Mouse (Mus musculus): ENCODE results near the gene Slc15a1. TPM values are rescaled to one million over a fixed set of nuclear protein-coding genes. Genes with fewer than 3 reads are reported as not detected.

Gene Slc15a1
- polyA plus RNA-seq, 1 experiment: 0.04 TPM

DNA sequence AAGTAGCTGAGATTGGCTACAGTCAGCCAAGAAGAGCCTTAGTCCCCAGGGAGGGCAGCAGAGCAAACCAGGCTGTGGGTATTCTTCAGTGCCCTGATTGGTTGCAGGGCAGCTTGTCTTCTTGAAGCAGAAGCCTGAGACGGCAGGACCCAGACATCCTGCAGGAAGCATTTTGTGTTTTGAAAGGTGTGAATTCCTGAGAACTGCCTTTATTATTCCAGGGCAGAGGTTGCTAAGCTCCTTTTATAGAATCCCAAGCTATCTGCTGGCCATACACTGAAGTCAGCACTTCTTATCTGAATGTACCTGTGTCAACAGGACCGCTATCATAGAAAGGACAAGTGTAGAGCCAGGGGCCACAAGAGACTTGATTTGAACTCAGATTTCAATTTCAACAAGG is 10.8 kb downstream of the Slc15a1 start:
- no peak for DNase-seq (ENCODE audit: extremely low spot score in 1 of 2, low spot score in 1 of 2)

DNA sequence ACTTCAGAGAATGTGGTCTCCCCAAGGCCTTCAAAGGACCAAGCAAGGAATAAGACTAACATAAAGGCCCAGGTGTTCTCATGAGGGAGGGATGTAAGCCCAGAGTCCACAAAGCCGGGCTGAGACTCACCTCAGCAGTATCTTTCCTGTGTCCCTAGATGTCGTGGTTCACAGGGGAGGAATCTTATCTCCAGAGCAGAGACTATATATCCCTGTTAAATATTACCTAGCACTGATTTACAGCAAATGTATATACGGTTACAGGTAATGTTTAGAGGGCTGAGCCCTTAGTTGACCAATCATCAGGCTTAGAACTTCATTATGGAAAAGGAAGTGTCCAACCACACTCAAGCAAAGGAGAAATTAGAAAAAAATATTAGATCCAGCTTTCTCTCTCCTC is 11.3 kb downstream of the Slc15a1 start:
- no peak for DNase-seq (ENCODE audit: extremely low spot score in 1 of 2, low spot score in 1 of 2)

DNA sequence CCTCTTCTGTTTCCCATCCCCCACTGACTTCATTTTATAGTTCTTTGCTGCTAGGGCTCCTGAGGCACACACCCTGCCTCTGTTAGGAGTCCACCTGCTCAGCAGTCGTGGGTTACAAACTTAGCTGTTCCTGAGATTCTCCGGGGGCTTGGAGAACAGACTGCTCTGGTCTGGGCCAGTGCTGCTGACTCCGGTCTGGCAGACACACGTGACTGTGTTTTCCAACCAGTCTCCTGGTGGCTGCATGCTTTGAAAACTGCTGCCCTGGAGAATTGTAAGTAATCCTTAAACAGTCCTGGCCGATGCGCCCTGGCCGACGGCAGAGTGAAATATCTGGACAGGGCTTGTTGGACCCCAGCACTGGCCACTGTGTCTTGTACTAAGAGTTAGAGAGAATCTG is 12.7 kb downstream of the Slc15a1 start:
- no peak for DNase-seq (ENCODE audit: extremely low spot score in 1 of 2, low spot score in 1 of 2)

DNA sequence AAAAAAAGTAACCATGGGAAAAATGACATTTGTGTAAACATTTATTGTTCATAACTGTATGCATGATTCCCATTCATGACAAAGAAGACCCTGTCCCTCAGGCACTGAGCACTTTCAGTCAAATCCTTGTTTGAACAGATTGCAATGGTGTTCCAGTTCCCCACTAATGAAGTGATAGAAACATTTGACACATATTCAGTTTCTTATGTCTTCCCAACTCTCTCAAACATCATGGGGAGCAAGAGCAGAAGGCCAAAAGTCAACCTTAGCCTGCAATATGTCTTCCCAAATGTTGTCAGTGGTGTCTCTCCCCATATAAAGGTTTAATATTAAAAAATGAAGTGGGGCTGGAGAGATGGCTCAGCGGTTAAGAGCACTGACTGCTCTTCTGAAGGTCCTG is 19.3 kb downstream of the Slc15a1 start:
- no peak for DNase-seq (ENCODE audit: extremely low spot score in 1 of 2, low spot score in 1 of 2)

DNA sequence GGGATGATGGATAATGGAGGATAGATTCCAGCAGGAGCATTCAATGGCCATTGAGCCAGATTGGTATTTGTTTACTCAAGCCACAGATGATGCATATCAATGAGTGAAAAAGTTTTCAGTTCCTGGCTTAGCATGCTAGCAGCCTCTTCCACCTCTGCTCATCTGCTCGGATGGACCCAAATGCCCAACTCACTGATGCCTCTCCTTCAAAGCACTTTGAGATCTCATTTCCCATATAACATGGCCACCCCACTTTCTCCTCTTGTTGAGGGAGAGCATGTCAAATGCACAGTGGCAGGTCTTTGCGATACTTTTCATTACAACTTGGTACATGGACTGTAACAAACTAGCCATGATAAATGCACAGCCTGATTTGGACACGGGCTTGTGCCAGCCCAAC is 20.6 kb downstream of the Slc15a1 start:
- DNase-seq (ENCODE audit: extremely low spot score in 1 of 2, low spot score in 1 of 2): no peak

DNA sequence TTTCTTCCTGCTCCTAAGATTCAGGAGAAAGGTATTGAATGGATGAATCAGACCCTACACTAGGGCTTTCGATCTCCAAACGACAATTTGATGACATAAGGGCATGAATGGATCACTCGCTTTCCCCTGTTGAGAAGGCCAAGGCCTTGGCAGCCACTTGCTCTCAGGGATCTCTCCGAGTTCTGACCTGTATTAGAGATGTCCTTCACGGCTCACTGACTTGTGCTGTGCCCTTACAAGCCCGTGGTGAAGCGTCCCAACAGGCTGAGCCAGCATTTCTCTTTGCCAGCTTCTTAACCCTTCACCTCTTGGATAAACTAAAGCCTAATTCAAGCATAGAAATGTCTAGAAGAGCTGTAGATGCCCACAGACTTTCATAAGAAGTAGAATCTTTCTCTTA is 22.9 kb downstream of the Slc15a1 start:
- no peak for DNase-seq (ENCODE audit: extremely low spot score in 1 of 2, low spot score in 1 of 2)

DNA sequence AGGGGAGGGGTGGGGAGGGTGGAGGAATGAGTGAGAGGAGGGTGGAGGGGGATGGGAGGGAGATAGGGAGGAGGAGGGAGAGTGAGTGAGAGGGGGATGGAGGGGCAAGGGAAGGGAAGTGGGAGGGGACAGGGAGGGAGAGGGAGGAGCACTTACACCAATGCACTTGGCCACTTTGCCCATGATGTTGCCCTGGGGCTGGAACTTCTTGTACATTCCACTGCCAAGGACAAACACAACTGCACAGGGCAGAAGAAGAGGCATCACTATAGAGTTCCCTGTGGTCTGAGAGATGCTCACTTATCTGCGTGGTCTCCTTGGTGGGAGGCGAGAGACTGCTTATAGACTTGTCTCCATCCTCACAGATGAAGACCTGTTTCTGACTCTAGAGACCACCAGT is 23.5 kb downstream of the Slc15a1 start:
- DNase-seq (ENCODE audit: extremely low spot score in 1 of 2, low spot score in 1 of 2): no peak

DNA sequence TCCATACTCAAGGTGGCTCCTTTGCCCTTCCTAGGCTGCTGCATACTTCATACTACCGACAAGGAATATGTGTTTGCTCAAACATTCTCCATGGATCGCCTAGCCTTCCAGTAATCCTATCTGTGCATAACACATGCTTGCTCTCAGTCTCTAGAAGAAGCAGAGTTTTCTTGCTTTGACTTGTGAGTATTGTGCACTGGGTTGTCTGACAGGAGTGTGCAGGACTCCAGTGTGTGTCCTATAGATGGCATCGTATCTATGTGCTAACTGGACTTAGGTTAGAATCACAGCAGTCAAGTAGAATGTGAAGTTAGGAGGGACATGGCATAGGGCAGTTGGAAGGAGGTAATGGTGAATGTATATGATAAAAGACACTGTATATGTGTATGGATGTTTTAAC is 26.0 kb downstream of the Slc15a1 start:
- no peak for DNase-seq (ENCODE audit: extremely low spot score in 1 of 2, low spot score in 1 of 2)

DNA sequence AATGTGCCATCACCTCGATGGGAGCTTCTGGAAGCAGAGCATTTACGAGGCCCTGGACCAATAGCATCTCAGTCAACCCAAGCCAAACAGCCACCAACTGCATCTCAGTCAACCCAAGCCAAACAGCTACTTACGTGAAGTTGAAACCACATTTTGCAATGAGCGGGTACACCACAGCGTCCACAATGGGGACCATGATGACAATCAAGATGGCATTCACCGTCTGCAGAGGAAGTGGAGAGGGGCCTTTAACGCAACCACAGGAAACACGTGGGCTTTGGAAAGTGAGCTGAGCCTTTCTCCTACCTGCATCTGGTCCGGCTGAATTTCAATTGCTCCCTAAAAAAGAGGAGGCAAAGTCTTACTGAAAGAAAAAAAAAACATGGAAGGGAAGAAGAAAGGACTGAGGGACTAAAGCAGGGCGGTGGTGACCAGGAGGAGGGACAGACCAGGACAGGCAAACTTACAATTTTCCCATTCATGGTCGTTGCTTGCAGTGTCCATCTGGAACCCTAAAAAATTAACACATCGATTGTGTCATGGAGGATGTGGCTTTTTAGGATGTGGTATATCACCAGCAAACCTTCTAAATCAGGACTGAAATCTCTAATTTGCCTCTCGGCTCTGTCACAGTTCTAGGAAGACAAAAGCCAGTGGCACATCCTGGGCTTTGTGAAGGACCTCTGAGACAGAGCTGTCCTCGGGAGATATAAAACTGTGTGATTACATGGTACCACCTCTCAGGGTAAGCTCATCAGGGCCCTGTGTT is 26.9 kb downstream of the Slc15a1 start:
- DNase-seq (ENCODE audit: extremely low spot score in 1 of 2, low spot score in 1 of 2): no peak

DNA sequence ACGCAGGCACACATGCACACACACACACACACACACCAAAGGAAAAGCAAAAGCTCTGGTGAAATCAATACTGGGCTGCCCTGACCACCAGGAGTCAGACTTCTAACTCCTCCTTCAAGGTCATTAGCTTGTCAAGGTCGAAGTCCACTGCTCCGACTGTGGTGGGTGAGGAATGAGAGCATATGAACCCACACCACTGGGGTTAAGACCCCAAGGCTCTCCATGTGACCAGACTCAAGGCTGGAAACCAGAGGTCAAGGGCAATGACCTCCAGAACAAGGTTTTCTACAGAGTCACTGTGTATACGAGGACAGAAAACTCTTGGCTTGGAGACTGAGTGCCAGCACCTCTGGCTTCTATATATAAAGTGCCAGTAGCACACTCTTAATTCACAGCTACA is 31.2 kb downstream of the Slc15a1 start:
- DNase-seq (ENCODE audit: extremely low spot score in 1 of 2, low spot score in 1 of 2): no peak

DNA sequence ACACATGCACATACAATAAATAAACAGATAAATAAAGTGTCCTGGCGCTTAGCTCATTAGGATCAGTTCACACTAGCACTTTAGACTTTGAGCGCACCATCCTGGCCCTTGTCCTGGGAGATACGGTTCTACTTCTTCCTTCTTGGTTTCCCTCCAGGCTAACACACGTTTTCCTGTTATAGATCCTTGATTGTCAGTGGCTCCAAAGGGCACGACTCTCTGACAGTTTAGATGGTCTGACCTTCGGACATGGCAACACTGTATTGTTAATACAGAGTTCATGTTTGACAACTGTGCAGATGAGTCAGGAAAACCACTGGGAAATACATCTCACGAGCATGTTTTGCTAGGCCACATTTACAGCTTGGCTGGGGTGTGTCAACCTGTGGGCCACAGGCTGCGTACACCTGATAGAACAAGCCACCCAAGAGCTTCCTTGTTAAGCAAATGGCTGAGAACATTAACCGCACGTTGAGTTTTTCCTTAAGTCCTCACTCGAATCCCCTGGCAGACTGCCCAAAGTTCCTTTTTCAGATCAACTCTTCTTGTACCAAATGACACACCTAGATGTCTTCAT is 33.4 kb downstream of the Slc15a1 start:
- no peak for DNase-seq (ENCODE audit: extremely low spot score in 1 of 2, low spot score in 1 of 2)

DNA sequence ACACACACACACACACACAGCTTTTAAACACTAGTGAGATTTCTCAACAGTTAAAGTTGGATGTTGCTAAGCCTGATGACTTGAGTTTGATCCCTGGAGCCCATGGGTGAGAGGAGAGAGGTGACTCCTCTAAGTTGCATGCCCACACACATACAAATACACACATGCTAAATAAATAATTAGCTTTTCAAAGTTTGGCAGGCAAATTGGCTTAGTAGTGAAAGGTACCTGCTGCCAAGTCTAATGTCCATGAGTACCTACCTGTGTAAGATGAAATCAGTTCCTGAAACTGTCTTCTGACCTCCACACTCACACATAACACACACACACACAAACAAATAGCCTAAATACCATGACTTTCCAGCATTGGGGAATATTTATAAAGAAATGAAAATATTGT is 35.5 kb downstream of the Slc15a1 start:
- DNase-seq (ENCODE audit: extremely low spot score in 1 of 2, low spot score in 1 of 2): no peak

DNA sequence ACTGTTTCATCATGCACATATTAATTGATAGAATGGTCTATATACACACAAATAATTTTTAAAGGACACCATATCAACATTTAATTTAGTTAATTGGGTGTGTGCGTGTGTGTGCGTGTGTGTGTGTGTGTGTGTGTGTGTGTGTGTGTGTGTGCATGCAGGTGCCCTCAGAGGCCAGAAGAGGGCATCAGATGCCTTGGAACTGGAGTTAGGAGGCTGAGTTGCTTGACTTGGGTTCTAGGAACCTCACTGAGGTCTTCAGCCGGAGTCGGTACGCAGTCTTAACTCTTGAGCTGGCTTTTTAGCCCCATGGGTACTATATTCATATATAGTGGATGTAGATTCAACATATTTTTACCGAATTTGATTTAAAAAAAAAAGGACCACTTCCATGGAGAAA is 37.4 kb downstream of the Slc15a1 start:
- no peak for DNase-seq (ENCODE audit: extremely low spot score in 1 of 2, low spot score in 1 of 2)

DNA sequence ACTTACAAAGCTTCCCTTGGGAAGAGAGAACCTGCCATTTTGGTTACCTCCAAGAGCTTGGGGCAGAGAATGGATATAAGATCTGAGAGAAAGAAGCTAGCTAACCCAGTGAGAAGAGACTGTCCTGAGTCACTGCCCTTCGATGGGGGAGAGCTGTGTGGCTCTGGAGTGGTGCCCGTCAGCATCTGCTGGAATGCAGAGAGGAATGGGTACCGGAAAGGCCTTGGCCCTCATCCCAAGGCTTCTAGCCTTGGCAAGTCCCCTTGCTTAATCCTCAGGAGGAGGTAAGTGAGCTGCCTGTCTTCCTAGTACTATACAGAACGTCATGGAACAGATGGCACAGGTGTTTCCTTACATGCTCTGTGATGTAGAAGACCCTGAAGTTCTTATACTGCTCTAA is 38.6 kb downstream of the Slc15a1 start:
- DNase-seq (ENCODE audit: extremely low spot score in 1 of 2, low spot score in 1 of 2): no peak

DNA sequence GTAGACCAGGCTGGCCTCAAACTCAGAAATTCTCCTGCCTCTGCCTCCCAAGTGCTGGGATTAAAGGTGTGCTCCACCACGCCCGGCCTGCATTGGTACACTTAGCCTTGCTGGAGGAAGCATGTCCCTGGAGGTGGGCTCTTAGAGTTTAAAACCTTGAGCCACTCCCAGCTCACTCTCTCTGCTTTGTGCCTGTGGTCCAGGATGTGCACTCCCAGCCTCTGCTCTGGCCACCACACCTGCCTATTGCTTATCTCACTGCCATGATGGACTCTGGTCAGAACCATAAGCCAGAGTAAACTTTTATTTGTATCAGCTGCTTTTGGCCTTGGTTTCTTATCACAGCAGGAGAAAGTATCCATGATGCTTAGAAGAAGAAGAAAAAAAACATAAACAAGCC is 40.7 kb downstream of the Slc15a1 start:
- no peak for DNase-seq (ENCODE audit: extremely low spot score in 1 of 2, low spot score in 1 of 2)

DNA sequence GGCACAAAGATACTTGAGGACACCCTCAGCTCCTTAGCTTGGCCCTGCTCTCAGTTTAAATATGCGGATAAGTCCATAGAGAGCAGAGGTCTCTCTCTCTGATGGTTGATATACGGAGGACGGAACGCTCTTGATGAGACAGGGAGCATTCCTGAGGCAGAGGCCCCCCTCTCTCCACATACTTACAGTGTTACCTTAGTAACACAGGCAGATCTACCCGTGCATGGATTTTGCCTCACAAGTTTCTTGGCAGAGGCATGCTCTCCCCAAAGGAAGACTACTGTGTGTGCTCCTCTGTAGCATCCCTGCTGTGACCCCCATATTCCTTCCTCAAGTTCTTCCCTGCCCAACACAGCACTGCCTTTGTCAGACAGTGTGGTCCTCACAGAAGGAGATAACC is 42.3 kb downstream of the Slc15a1 start:
- DNase-seq (ENCODE audit: extremely low spot score in 1 of 2, low spot score in 1 of 2): no peak

DNA sequence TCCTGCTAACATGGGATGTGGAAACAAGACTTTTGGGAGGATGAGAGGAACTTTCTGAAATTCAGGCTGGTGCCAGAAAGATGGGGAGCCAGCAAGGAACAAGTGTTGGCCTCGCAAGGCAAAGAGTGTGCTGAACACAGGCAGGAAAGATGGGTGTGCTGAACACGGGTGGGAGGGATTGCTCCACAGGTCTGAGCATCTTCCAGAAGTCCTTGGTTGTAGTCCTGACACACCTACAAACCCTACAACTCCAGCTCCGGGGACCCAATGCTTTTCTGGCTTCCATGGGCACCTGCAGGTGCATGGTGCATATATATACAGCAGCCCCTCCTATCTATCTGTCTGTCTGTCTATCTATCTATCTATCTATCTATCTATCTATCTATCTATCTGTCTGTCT is 44.1 kb downstream of the Slc15a1 start:
- no peak for DNase-seq (ENCODE audit: extremely low spot score in 1 of 2, low spot score in 1 of 2)

DNA sequence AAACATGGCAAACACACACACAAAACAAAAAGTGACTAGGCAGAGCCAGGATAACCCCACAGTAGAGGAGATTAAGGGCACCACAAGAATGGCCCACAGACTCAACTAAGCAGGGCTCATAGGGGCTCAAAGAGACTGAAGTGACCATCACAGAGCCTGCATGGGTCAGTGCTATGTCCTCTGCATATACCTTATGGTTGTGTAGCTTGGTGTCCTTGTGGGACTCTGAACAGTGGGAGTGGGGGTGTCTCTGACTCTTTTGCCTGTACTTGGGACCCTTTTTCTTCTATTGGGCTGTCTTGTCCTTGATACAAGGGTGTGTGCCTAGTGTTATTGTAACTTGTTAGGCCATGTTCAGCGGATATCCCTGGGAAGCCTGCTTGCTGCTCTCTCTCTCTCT is 46.5 kb downstream of the Slc15a1 start:
- DNase-seq (ENCODE audit: extremely low spot score in 1 of 2, low spot score in 1 of 2): no peak

DNA sequence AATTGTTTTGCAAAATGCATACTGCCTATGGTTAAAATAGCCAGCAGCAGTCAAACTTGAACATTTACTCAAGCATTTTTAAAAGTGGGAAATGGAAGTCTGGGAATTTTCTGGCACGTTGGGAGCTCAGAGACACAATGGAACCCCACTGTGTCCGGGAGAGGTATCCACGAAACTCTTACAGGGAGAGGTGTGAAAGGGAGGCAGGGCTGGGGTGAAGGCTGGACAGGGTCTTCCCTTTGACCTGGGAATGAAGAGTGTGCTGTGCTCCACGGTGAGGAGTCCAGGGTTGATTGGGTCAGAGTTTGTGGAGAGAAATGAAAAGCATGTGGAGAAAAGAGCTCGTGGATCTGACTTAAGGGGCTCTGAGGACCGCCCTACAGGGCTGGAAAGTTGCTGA is 47.5 kb downstream of the Slc15a1 start:
- no peak for DNase-seq (ENCODE audit: extremely low spot score in 1 of 2, low spot score in 1 of 2)

DNA sequence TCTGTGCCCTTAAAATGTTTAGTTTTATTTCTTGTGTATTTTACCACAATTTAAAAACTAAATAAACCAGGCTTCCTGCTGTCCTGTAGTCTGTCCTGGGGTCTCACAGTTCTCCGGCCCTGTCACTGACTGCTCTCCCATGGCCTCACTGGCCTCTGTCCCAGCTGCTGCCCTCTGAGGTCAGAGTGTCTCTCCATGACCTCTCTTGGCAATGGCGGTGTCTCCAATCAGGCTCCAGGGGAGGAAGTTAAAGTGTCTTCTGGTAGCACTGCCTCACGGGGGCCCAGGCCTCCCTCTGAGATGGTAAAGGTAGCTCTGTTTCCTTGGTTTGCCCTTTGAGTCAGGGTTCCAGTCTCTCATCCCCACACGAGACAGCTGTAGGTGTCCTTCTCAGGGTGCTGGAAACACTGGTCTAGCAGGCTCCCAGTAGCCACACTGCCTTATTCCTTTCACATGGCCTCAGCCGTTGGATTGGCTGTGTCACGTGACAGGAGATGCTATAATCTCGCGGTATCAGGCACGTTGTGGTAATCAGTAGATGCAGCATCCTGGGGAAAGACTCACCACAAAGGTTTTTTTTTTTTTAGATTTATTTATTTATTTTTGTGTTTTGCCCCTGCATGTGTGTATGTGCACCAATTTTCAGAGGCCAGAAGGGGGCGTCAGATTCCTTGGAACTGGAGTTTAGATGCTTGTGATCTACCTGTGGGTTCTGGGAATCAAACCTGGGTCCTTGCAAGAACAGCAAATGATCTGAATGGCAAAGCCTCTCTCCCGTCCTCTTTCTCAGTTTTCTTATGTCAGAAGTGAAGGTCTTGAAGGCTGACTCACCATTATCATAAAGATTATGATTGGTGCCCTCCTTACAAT is 48.4 kb downstream of the Slc15a1 start:
- DNase-seq (ENCODE audit: extremely low spot score in 1 of 2, low spot score in 1 of 2): no peak

DNA sequence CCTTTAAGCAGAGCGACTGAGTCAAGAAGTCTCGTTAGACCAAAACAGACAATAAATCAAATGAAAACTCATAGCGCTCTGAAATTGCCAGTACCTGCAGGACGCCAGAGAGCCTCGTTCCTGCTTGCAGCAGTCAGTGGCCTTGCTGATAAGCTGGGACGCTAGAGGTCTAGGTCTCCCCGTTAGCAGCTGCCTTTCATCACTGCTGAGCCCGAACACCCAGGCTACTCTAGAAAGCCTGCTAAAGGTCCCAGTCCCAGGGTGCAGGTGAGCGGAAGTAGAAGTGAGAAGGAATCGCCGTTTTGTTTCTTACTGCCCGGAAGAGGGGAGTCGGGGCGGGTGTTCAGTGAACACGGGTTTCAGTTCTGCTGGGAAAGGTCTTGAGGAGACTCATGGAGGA is 49.1 kb downstream of the Slc15a1 start:
- no peak for DNase-seq (ENCODE audit: extremely low spot score in 1 of 2, low spot score in 1 of 2)

DNA sequence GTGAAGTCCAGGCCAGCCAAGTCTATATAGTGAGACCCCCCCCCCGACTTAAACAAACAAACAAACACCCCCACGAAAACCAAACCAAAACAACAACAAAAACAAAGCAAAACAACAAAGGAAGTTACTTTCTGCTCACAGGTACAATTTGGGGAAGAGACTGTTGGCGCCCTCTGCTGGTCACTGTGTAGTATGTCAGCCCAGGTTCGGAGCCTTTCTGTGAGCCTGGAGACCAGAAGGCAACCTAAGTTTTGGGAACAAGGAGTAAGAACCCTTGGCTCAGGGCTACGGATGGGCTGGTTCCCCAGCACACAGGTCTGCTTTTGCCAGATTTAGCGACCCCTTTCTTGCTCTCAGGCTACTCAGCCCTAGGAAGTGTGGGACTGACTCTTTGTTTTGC is 49.5 kb downstream of the Slc15a1 start:
- DNase-seq (ENCODE audit: extremely low spot score in 1 of 2, low spot score in 1 of 2): peak in 1 of 2 experiments; percentile 79
